Mouse (Mus musculus) megakaryocyte-erythroid progenitor cell, adult 5-6 weeks (primary cell): Measurements from ENCODE around the gene Uggt1. TPM values are rescaled to one million over a fixed set of nuclear protein-coding genes. Genes with fewer than 3 reads are reported as not detected.

Experiments
- ATAC-seq: replicated peaks from 2 replicates; pipeline ENCODE4 v1.8.0; 2016; ENCODE audit warnings: mild to moderate bottlenecking, inconsistent platforms; ENCODE audit not compliant: severe bottlenecking, poor library complexity, low FRiP score, low TSS enrichment
- total RNA-seq, 2 experiments: library from RNA; stranded (forward) in 1 of 2; stranded (reverse) in 1 of 2; fragments of 200-1000, 215-1000 nt in 1 of 2; fragments of >200 nt in 1 of 2; fragmentation: Nextera tagmentation in 1 of 2; gene quantifications; 2 replicates each; pipeline ENCODE4 v1.2.3; 2014 to 2017

The Uggt1 gene
- total RNA-seq, 2 experiments from 2014 or later, result 55.4 to 89.5 TPM

- ATAC-seq, result peak; percentile 34
Measured at GRCm38 (mm10) chr1:36090722-36091110, 153.8 kb downstream of the Uggt1 start.

Other genes with a start within 250 kb of the Uggt1 start
- 50.8 and 62.3 TPM in 2 replicates for gene Hs6st1, start 176.3 kb downstream of the Uggt1 start, total RNA-seq (2014; fragmentation: Nextera tagmentation)
- 18.3 and 30.2 TPM in 2 replicates for gene Hs6st1, start 176.3 kb downstream of the Uggt1 start, total RNA-seq (2017)
- gene Neurl3, start 30.0 kb upstream of the Uggt1 start, total RNA-seq (2014; fragmentation: Nextera tagmentation), result 5.4 and 5.5 TPM in 2 replicates
- 7.4 and 7.8 TPM in 2 replicates for gene Neurl3, start 30.0 kb upstream of the Uggt1 start, total RNA-seq (2017)
- gene Arid5a, start 63.0 kb upstream of the Uggt1 start, total RNA-seq (2014; fragmentation: Nextera tagmentation), result 6.0 and 7.6 TPM in 2 replicates
- 3.2 and 4.3 TPM in 2 replicates for gene Arid5a, start 63.0 kb upstream of the Uggt1 start, total RNA-seq (2017)
- gene Kansl3, start 124.5 kb upstream of the Uggt1 start, total RNA-seq (2014; fragmentation: Nextera tagmentation), result 42.5 and 46.3 TPM in 2 replicates
- 24.6 and 50.0 TPM in 2 replicates for gene Kansl3, start 124.5 kb upstream of the Uggt1 start, total RNA-seq (2017)
- gene Fer1l5, start 127.6 kb upstream of the Uggt1 start, total RNA-seq (2014; fragmentation: Nextera tagmentation), result not detected in 2 replicates
- not detected in 2 replicates for gene Fer1l5, start 127.6 kb upstream of the Uggt1 start, total RNA-seq (2017)
- 9.3 and 13.5 TPM in 2 replicates for gene Lman2l, start 200.6 kb upstream of the Uggt1 start, total RNA-seq (2014; fragmentation: Nextera tagmentation)
- gene Lman2l, start 200.6 kb upstream of the Uggt1 start, total RNA-seq (2017), result 1.8 and 7.4 TPM in 2 replicates
- gene Cnnm4, start 226.9 kb upstream of the Uggt1 start, total RNA-seq (2014; fragmentation: Nextera tagmentation), result 2.7 and 3.3 TPM in 2 replicates
- 2.6 and 3.0 TPM in 2 replicates for gene Cnnm4, start 226.9 kb upstream of the Uggt1 start, total RNA-seq (2017)